Mouse (Mus musculus): ENCODE measurements around the gene Sec63. TPM values are rescaled to one million over a fixed set of nuclear protein-coding genes. Genes with fewer than 3 reads are reported as not detected.
A peak's percentile ranks its signal among the peaks of the same experiment; 100 is the strongest.

Gene Sec63
- total and polyA plus RNA-seq, 2 experiments from 2014 or later = 14.0 to 24.9 TPM

GRCm38 (mm10) chr10:42734546-42735060 lies 26.7 kb upstream of the Sec63 start:
- H3K4me3 ChIP-seq (ENCODE audit: low read depth, low read length) = no peak overlapping the region
- WGBS = 62% methylated on average over 5 of the region's 5 CpGs

GRCm38 (mm10) chr10:42751813-42752212 lies 9.5 kb upstream of the Sec63 start:
- no peak overlapping the region for H3K4me3 ChIP-seq (ENCODE audit: low read depth, low read length)
- no peaks in the 10 kb centered on the region for H3K4me1 ChIP-seq (ENCODE audit: insufficient read depth)
- H3K4me2 ChIP-seq (ENCODE audit: low read depth) = no peak overlapping the region
- no peaks in the 10 kb centered on the region for H3K27me3 ChIP-seq (ENCODE audit: insufficient read depth, low read length)
- no peaks in the 10 kb centered on the region for H3K9me3 ChIP-seq (ENCODE audit: low read length)
- no peak for TF ChIP-seq CTCF (IDR thresholded peaks at IDR 0.05; ENCODE audit: low read depth)
- no peak overlapping the region for H3K27ac ChIP-seq (ENCODE audit: low read depth, low read length)
- no peak for ATAC-seq
- no peaks in the 10 kb centered on the region for H3K36me3 ChIP-seq (ENCODE audit: insufficient read depth)
- 80% methylated on average over 10 of the region's 10 CpGs for WGBS
- H3K9ac ChIP-seq = no peak overlapping the region
- DNase-seq = no peak

More at GRCm38 (mm10) chr10:42734546-42735060, 26.7 kb upstream of the Sec63 start:
- Histone ChIP-seq H3K27me3 (ENCODE audit: insufficient read depth, low read length) (no peaks in the 10 kb centered on the region), H3K36me3 (ENCODE audit: insufficient read depth) (no peaks in the 10 kb centered on the region), H3K4me1 (ENCODE audit: insufficient read depth) (no peaks in the 10 kb centered on the region), H3K9ac (no peak overlapping the region), H3K4me2 (ENCODE audit: low read depth) (no peak overlapping the region), H3K27ac (ENCODE audit: low read depth, low read length) (no peak overlapping the region), H3K9me3 (ENCODE audit: low read length) (no peaks in the 10 kb centered on the region)
- ATAC-seq (no peak), DNase-seq (peak; percentile 74)
- peak; percentile 71 for TF ChIP-seq CTCF (IDR thresholded peaks at IDR 0.05; ENCODE audit: low read depth)

DNA sequence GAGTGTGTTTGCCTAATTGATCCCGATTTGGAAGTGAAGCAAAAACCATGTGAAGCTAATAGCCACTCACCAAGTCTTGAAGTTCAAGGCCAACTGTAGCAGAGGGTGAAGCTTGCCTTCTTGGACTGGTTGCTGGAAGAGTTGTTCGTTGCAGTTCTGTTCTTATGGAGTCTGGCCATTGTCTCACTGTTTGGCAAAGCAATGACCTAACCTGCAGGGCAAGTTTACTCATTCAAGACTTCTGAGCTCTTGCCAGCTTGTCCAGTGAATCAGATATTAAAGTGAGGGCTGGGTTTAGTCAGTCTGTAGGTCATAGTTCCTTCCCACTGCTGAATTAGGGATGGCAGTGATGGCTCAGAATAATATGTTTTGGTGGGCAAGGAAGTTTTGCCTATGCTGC lies 7.0 kb upstream of the Sec63 start:
- 67% methylated on average over 2 of the region's 2 CpGs for WGBS
- Histone ChIP-seq H3K4me1 (ENCODE audit: insufficient read depth) (no peaks in the 10 kb centered on the region), H3K27me3 (ENCODE audit: insufficient read depth, low read length) (no peaks in the 10 kb centered on the region), H3K9ac (no peak overlapping the region), H3K9me3 (ENCODE audit: low read length) (no peaks in the 10 kb centered on the region), H3K27ac (ENCODE audit: low read depth, low read length) (no peak overlapping the region), H3K4me3 (ENCODE audit: low read depth, low read length) (no peak overlapping the region), H3K4me2 (ENCODE audit: low read depth) (no peak overlapping the region), H3K36me3 (ENCODE audit: insufficient read depth) (no peaks in the 10 kb centered on the region)
- no peak for TF ChIP-seq CTCF (IDR thresholded peaks at IDR 0.05; ENCODE audit: low read depth)
- ATAC-seq (no peak), DNase-seq (no peak)

- no peak for ATAC-seq
- no peak for DNase-seq
- no peak overlapping the region for H3K4me2 ChIP-seq (ENCODE audit: low read depth)
- no peak overlapping the region for H3K27ac ChIP-seq (ENCODE audit: low read depth, low read length)
- no peak for TF ChIP-seq CTCF (IDR thresholded peaks at IDR 0.05; ENCODE audit: low read depth)
- H3K36me3 ChIP-seq (ENCODE audit: insufficient read depth) = no peaks in the 10 kb centered on the region
- no peak overlapping the region for H3K9ac ChIP-seq
- peaks cover 15% of the 10 kb centered on the region; the same call in 1 of the 2 replicates for H3K4me1 ChIP-seq (ENCODE audit: insufficient read depth)
- H3K9me3 ChIP-seq (ENCODE audit: low read length) = no peaks in the 10 kb centered on the region
- no peak overlapping the region for H3K4me3 ChIP-seq (ENCODE audit: low read depth, low read length)
- 83% methylated on average over 4 of the region's 4 CpGs for WGBS
- H3K27me3 ChIP-seq (ENCODE audit: insufficient read depth, low read length) = no peaks in the 10 kb centered on the region
These were observed 1.6 kb upstream of the Sec63 start for GRCm38 (mm10) chr10:42759741-42760140.

- Histone ChIP-seq H3K36me3 (ENCODE audit: insufficient read depth) (no peaks in the 10 kb centered on the region), H3K4me1 (ENCODE audit: insufficient read depth) (peaks cover 17% of the 10 kb centered on the region; the same call in 1 of the 2 replicates), H3K27ac (ENCODE audit: low read depth, low read length) (no peak overlapping the region), H3K4me3 (ENCODE audit: low read depth, low read length) (no peak overlapping the region), H3K4me2 (ENCODE audit: low read depth) (no peak overlapping the region), H3K9me3 (ENCODE audit: low read length) (no peaks in the 10 kb centered on the region), H3K27me3 (ENCODE audit: insufficient read depth, low read length) (no peaks in the 10 kb centered on the region), H3K9ac (no peak overlapping the region)
- WGBS = 61% methylated on average over 8 of the region's 8 CpGs
- TF ChIP-seq CTCF (IDR thresholded peaks at IDR 0.05; ENCODE audit: low read depth) = peak; percentile 23
- DNase-seq = no peak
- ATAC-seq = no peak
These were observed 967 bp upstream of the Sec63 start for GRCm38 (mm10) chr10:42760329-42760728.

DNA sequence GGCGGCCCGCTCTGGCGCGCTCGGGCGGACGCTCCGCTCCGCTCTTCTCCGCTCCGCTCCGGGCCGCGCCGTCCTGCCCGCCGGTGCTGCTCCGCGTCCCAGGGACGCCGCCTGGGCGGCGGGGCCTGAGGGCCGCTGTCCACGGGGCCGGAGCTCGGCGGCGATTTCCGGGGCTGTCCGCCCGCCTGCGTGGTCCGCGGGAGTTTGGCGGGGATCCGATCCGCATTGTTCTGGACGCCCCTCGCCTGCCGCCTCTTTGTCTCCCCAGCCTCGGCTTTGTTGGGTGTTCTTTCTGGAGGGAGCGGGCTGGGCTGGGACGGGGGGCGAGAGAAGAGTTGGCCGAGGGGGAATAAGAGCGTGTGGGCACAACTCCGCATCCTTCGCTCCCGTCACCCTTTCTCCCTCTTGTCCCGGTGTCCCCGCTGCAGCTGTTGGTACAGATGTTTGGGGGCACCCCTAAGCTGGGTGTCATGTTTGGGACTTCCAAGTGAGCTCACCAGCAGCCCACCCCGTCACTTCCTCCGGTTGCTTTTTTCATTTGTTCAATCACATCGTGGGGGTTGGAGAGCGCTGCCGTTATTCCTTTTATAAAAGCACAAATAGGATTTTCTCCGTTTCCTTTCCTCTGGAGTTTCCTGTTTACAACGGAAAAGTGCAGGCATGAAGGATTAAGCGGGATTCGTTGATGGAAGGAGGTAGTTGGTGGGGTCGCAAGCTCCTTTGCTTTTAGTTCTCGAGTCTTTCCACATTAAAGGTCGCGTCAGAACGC lies 789 bp downstream of the Sec63 start:
- WGBS = under 1% methylated on average over 53 of the region's 66 CpGs
- peak overlapping the region; percentile 92 for H3K27ac ChIP-seq (ENCODE audit: low read depth, low read length)
- DNase-seq = peak; percentile 67
- ATAC-seq = peak; percentile 62
- peak overlapping the region; percentile 98 for H3K4me3 ChIP-seq (ENCODE audit: low read depth, low read length)
- peaks cover 17% of the 10 kb centered on the region; the same call in 1 of the 2 replicates for H3K4me1 ChIP-seq (ENCODE audit: insufficient read depth)
- H3K9me3 ChIP-seq (ENCODE audit: low read length) = no peaks in the 10 kb centered on the region
- no peak for TF ChIP-seq CTCF (IDR thresholded peaks at IDR 0.05; ENCODE audit: low read depth)
- H3K36me3 ChIP-seq (ENCODE audit: insufficient read depth) = no peaks in the 10 kb centered on the region
- peak overlapping the region; percentile 72 for H3K4me2 ChIP-seq (ENCODE audit: low read depth)
- H3K27me3 ChIP-seq (ENCODE audit: insufficient read depth, low read length) = no peaks in the 10 kb centered on the region
- peak overlapping the region; percentile 96 for H3K9ac ChIP-seq

DNA sequence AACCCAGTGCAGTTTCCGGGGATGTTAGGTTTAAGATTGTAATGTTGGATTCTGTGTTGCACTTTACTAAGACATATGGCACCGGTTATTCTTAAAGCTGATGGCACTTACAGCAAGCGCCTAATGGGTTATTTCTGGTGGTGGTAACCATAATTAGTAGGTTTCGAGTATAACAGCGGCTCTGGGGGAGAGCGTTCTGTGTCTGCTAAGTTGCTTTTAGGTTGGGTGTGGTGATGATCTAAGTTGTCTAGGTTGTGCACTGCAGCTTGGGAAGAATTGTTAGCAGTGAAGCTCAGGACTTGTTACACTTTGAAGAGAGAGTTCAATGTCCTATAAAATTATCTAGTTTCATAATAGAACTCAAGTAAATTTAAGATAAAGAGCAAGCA lies 1.4 kb downstream of the Sec63 start:
- no peaks in the 10 kb centered on the region for H3K27me3 ChIP-seq (ENCODE audit: insufficient read depth, low read length)
- peak overlapping the region; percentile 98 for H3K4me3 ChIP-seq (ENCODE audit: low read depth, low read length)
- H3K4me2 ChIP-seq (ENCODE audit: low read depth) = peak overlapping the region; percentile 72
- ATAC-seq (no peak), DNase-seq (no peak)
- peaks cover 17% of the 10 kb centered on the region; the same call in 1 of the 2 replicates for H3K4me1 ChIP-seq (ENCODE audit: insufficient read depth)
- H3K36me3 ChIP-seq (ENCODE audit: insufficient read depth) = no peaks in the 10 kb centered on the region
- TF ChIP-seq CTCF (IDR thresholded peaks at IDR 0.05; ENCODE audit: low read depth) = no peak
- H3K9ac ChIP-seq = peak overlapping the region; percentile 96
- peak overlapping the region; percentile 92 for H3K27ac ChIP-seq (ENCODE audit: low read depth, low read length)
- H3K9me3 ChIP-seq (ENCODE audit: low read length) = no peaks in the 10 kb centered on the region
- under 1% methylated on average over 6 of the region's 6 CpGs for WGBS
